Mouse (Mus musculus): ENCODE results near the gene F830045P16Rik.

GRCm38 (mm10) chr2:129563944-129564709 is 27.7 kb upstream of the F830045P16Rik start:
- no peak for TF ChIP-seq EP300 (optimal IDR thresholded peaks at IDR 0.05)
- no peak for TF ChIP-seq CTCF (IDR thresholded peaks at IDR 0.05; ENCODE audit: low read depth)

Measured in stomach, postnatal 0 days (tissue).